Mouse (Mus musculus): Measurements from ENCODE around the gene Ccdc66. TPM values are rescaled to one million over a fixed set of nuclear protein-coding genes. Genes with fewer than 3 reads are reported as not detected.

The Ccdc66 gene
- polyA plus RNA-seq (2015; fragmentation: Nextera tagmentation; extraction: Ambion mirVana): 11.6 and 14.2 TPM in 2 replicates

DNA sequence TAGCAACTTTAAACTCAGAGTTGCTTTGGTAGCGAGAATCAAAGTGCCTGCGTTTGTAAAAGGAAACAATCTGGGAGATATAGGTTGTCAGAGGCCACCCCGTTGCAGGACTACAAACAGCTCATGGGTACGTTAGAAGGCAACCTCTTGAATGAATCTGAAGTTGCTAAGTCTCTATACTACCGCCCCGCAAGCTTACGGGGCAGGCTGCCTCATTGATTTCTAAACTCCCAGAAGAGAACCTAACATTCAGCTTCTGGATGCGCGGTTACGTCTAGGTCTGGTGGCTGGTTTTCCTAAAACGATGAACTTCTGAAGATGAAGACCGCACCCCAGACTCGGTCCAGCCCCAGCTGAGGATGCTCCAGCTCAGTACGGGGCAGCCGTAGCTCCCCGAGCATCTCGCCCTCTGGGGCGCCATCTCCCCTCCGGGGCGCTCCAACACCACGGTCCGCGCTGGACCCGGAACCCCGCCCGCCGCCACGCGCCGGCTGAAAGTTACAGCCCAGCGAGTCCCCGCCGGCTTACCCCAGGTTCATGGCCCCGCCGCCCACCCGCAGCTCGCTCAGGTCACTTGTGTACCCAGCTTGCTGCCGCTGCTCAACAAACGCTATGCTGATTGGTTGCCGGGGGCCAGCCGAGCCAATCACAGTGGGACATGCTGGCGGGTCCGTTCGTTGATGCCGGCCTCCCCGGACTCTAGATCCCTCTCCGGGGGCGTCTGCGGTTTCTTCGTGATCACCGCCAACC, at the start of gene Ccdc66:
TSS of gene Ccdc66 (minus strand) at position 567 of the 750 bp plus-strand sequence.
- Histone ChIP-seq H3K27me3 (no peaks in the 10 kb centered on the region), H3K4me1 (replicated peaks) (peaks cover 17% of the 10 kb centered on the region), H3K9me3 (no peaks in the 10 kb centered on the region), H3K27ac (replicated peaks) (peak within 1 kb of the TSS; percentile 78), H3K36me3 (peaks cover 11% of the 10 kb centered on the region), H3K4me3 (peak within 1 kb of the TSS; percentile 87), H3K4me2 (peak within 1 kb of the TSS; percentile 75), H3K9ac (peak within 1 kb of the TSS; percentile 84)
- under 1% methylated on average over 51 of the region's 51 CpGs for WGBS
- ATAC-seq (ENCODE audit: low read depth): peak; percentile 96

DNA sequence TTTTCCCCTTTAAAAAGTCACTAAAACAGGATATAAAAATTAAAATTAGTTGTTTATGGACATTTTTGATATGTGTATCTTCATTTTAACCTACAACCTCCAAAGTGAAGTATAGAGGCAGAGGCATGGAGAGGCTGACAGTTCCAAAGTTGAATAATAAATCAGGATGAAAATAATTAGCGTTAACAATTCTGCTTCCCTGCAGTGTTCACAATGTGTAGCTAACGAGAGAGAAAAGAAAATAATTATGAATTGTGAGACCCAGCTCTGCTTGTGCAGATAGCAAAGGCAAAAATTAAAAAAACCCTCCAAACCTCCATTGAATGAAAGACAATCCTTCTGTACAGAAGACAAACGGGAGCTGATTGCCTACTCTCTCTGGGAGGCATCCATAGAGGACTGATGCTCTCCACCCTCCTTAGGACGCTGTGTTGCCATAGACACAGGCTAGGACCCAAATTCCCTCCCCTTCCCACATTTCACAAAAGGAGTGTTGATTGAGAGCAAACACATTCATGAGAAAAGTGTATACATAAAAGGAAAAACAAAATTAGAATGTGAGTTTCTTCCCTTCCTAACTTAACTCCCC, 35.7 kb upstream of the Ccdc66 start:
- Histone ChIP-seq H3K4me1 (replicated peaks) (no peaks in the 10 kb centered on the region), H3K36me3 (no peaks in the 10 kb centered on the region), H3K9ac (no peak overlapping the region), H3K4me3 (no peak overlapping the region), H3K27me3 (no peaks in the 10 kb centered on the region), H3K9me3 (no peaks in the 10 kb centered on the region), H3K27ac (replicated peaks) (no peak overlapping the region), H3K4me2 (no peak overlapping the region)
- ATAC-seq (ENCODE audit: low read depth): no peak
- WGBS: 63% methylated on average over 4 of the region's 4 CpGs

DNA sequence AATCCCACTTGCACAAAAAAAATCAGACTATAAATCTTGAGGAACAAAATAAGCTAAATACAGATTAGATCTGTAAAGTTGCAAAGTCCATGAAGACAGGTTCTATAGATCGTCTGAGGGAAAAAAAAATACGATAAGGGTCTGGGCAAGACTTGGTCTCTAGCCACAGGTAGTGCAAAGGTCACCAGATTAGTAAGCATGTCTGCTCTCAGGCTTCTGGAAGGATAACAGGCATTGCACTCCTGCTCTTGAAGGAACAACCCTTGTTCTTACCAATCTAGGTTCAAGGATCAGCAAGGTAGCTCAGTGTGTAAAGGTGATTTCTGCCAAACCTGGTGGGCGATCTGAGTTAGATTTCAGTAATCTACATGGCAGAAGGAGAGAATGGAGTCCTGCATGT, 28.2 kb upstream of the Ccdc66 start:
- Histone ChIP-seq H3K27ac (replicated peaks) (no peak overlapping the region), H3K4me1 (replicated peaks) (no peaks in the 10 kb centered on the region), H3K36me3 (no peaks in the 10 kb centered on the region), H3K27me3 (no peaks in the 10 kb centered on the region), H3K9me3 (no peaks in the 10 kb centered on the region), H3K4me3 (no peak overlapping the region), H3K4me2 (no peak overlapping the region), H3K9ac (no peak overlapping the region)
- no peak for ATAC-seq (ENCODE audit: low read depth)
- 79% methylated on average over 3 of the region's 3 CpGs for WGBS

DNA sequence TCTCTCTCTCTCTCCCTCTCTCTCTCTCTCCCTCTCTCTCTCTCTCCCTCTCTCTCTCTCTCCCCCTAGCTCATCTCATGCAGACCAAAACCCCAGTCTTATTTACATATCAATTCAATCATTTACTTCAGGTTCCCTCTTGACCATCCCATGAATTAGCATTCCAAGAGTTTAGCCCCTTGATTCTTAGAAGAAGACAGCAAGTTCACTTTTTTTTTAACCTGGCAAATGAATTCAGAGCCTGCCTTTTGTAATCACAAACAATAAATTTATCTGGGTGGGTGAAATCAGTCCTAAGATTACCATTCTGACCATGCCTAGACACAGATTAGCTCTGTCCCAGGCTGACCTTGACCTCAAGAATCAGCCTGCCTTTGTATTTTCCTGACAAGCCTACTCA, 16.3 kb upstream of the Ccdc66 start:
- Histone ChIP-seq H3K4me1 (replicated peaks) (no peaks in the 10 kb centered on the region), H3K9me3 (peaks cover 4% of the 10 kb centered on the region; the same call in 1 of the 2 replicates), H3K27ac (replicated peaks) (no peak overlapping the region), H3K36me3 (no peaks in the 10 kb centered on the region), H3K4me3 (no peak overlapping the region), H3K4me2 (no peak overlapping the region), H3K9ac (no peak overlapping the region), H3K27me3 (no peaks in the 10 kb centered on the region)
- no peak for ATAC-seq (ENCODE audit: low read depth)

DNA sequence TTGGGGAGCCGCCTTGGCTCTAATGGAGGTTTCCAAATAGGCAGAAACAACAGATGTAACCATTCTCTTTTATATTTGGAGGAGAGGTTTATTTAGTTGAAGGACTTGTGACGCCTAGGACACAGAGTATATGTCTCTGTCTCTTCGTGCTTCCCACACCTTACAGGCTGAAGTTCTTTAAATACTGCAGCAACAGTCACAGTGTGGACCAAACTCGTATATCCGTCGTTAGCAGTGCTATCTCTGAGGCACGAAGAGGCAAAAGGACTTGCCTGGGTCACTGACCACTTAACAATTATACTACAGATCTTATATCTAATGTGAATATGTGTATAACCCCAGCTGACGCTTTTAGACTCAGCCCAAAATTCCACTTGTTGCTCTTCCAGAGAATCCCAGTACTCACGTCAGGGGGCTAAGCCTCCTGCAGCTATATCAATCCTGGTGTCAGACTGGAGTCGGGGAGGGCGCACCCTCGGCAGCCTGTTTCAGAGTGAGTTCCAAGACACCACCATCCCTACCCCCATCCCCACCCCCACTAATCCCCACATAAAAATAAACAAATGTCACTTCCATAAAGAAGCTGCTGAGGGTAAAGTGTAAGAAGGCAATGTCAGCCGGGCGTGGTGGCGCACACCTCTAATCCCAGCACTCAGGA, 513 bp upstream of the Ccdc66 start:
- H3K27ac ChIP-seq (replicated peaks): peak overlapping the region; percentile 64
- H3K27me3 ChIP-seq: no peaks in the 10 kb centered on the region
- H3K4me1 ChIP-seq (replicated peaks): peaks cover 17% of the 10 kb centered on the region
- H3K4me3 ChIP-seq: peak overlapping the region; percentile 87
- peak overlapping the region; percentile 84 for H3K9ac ChIP-seq
- H3K36me3 ChIP-seq: peaks cover 9% of the 10 kb centered on the region; the same call in 1 of the 2 replicates
- no peaks in the 10 kb centered on the region for H3K9me3 ChIP-seq
- 34% methylated on average over 15 of the region's 15 CpGs for WGBS
- ATAC-seq (ENCODE audit: low read depth): peak; percentile 80
- H3K4me2 ChIP-seq: peak overlapping the region; percentile 75

DNA sequence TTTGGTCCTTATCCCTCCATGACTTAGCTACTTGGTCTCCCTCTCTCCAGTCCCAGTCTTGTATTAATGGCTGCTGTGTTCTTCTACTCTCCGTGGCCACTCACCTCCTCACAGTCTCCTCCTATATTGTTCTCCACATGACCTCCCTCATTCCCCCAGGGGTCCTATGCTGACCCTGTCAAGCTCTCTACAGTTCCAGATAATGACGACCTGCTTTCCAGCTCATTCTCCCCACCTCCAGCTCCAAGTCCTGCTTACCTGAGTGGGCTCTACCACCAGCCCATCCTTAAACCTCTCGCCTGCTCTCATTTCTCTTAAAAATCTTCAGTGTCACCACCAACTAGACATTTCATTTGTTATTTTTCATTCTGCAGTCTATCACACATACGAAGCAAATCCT, 7.2 kb downstream of the Ccdc66 start:
- H3K36me3 ChIP-seq: peaks cover 45% of the 10 kb centered on the region
- H3K9ac ChIP-seq: no peak overlapping the region
- no peak for ATAC-seq (ENCODE audit: low read depth)
- H3K27ac ChIP-seq (replicated peaks): no peak overlapping the region
- no peaks in the 10 kb centered on the region for H3K4me1 ChIP-seq (replicated peaks)
- 83% methylated on average over 4 of the region's 4 CpGs for WGBS
- H3K9me3 ChIP-seq: no peaks in the 10 kb centered on the region
- no peak overlapping the region for H3K4me3 ChIP-seq
- H3K4me2 ChIP-seq: no peak overlapping the region
- no peaks in the 10 kb centered on the region for H3K27me3 ChIP-seq

DNA sequence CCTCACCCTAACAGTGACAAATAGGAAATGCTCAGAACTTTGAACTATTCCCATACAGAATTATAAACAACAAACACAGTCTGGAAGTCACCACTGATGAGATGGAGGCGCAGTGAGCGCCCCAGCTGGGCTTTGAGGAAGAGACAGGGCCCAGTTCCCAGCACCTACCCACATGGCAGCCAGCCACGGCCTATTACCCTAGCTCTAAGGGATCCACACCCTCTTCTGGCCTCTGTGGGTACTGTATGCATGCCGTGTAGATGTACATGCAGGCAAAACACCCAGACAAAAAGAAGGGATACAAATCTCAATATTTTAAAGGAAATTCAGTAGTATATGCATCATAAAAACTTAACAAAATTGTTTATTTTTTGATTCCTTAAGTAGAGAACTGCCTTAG, 14.7 kb downstream of the Ccdc66 start:
- Histone ChIP-seq H3K36me3 (peaks cover 80% of the 10 kb centered on the region), H3K4me3 (no peak overlapping the region), H3K4me2 (no peak overlapping the region), H3K4me1 (replicated peaks) (no peaks in the 10 kb centered on the region), H3K27ac (replicated peaks) (no peak overlapping the region), H3K27me3 (no peaks in the 10 kb centered on the region), H3K9ac (no peak overlapping the region), H3K9me3 (no peaks in the 10 kb centered on the region)
- no peak for ATAC-seq (ENCODE audit: low read depth)
- WGBS: 95% methylated on average over 4 of the region's 4 CpGs

DNA sequence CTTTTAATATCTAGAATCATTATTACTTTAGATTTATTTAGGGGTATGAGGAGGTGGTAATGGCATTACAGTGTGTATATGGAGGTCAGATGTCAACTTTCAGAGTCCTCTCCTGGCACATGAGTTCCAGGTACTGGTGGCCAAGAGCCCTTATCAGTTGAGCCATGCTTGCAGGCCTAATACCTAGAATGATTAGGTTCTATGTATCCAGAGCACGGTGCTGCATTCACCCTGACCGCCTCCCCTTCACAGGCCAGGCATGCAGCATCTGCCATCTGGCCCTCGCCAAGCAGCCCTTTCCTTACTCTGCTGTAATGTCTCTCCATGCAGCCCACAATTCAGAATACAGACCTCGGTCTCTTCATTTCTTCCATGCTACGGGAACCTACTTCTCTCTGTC, 16.9 kb downstream of the Ccdc66 start:
- H3K36me3 ChIP-seq: peaks cover 87% of the 10 kb centered on the region
- no peaks in the 10 kb centered on the region for H3K9me3 ChIP-seq
- no peak overlapping the region for H3K4me3 ChIP-seq
- no peaks in the 10 kb centered on the region for H3K27me3 ChIP-seq
- 94% methylated on average over 5 of the region's 5 CpGs for WGBS
- H3K4me2 ChIP-seq: no peak overlapping the region
- no peaks in the 10 kb centered on the region for H3K4me1 ChIP-seq (replicated peaks)
- 0 out of 2 replicates have a peak overlapping the region, but pooled peaks have one; percentile 3 for H3K27ac ChIP-seq (replicated peaks)
- no peak overlapping the region for H3K9ac ChIP-seq
- no peak for ATAC-seq (ENCODE audit: low read depth)

DNA sequence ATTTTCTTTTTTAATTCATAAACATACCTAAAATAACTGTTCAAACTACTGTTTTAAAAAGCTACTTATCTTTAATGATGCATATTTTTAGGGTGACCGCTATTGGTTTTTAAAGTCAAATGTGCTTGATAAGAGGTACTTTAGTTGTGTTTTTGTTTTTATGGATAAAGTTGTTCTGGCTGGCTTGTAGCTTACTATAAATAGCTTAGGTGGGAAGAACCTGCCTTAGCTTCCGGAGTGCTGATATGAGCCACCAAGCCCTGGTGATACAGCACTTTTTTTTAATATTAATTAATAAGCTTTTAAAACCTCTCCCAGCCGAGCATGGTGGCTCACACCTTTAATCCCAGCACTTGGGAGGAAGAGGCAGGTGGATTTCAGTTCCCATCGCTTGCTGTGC, 61.3 kb downstream of the Ccdc66 start:
- no peaks in the 10 kb centered on the region for H3K4me1 ChIP-seq (replicated peaks)
- no peak overlapping the region for H3K27ac ChIP-seq (replicated peaks)
- H3K27me3 ChIP-seq: no peaks in the 10 kb centered on the region
- H3K36me3 ChIP-seq: peaks cover 54% of the 10 kb centered on the region
- 84% methylated on average over 4 of the region's 4 CpGs for WGBS
- H3K9ac ChIP-seq: no peak overlapping the region
- no peak for ATAC-seq (ENCODE audit: low read depth)
- no peaks in the 10 kb centered on the region for H3K9me3 ChIP-seq
- H3K4me2 ChIP-seq: no peak overlapping the region
- no peak overlapping the region for H3K4me3 ChIP-seq

DNA sequence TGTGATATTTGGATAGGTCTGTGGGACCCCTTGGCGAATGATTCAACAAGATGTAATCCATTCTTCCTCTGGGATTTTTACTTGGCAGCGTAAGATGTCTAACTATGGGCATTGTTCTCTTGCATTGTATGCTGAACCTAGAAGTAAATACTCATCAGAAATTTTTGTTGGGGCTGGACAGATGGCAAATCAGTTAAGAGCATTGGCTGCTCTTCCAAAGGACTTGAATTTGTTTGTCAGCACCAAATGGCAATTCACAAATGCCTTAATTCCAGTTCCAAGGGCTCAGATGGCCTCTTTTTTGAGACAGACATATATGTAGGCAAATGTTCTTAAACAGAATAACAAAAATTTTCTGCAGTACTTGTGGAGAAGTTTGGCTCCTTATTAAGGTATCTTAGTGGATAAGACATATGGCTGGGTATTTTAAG, 63.4 kb downstream of the Ccdc66 start:
- WGBS: 82% methylated on average over 2 of the region's 2 CpGs
- Histone ChIP-seq H3K4me3 (no peak overlapping the region), H3K36me3 (peaks cover 56% of the 10 kb centered on the region), H3K27me3 (no peaks in the 10 kb centered on the region), H3K4me1 (replicated peaks) (no peaks in the 10 kb centered on the region), H3K9me3 (no peaks in the 10 kb centered on the region), H3K27ac (replicated peaks) (no peak overlapping the region), H3K9ac (no peak overlapping the region), H3K4me2 (no peak overlapping the region)
- no peak for ATAC-seq (ENCODE audit: low read depth)

DNA sequence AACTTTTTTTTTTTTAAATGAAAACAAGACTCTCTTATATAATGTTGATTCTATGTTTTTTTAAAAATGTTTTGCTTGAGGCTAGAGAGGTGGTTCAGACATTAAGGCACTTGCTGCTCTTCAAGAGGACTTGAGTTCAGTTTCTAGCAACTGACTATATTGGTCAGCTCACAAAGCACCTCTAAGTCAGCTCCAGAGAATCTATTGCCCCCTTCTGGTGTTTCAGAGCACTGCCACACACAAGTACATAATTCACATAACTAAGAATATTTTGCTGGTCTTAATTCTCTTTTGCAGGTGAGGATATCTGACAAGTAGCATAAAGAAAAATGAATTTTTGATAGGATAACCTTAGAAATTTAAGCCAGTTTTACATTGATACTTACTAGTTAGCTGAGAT, 67.3 kb downstream of the Ccdc66 start:
- Histone ChIP-seq H3K27ac (replicated peaks) (no peak overlapping the region), H3K27me3 (no peaks in the 10 kb centered on the region), H3K9me3 (no peaks in the 10 kb centered on the region), H3K4me3 (no peak overlapping the region), H3K9ac (no peak overlapping the region), H3K4me1 (replicated peaks) (no peaks in the 10 kb centered on the region), H3K36me3 (peaks cover 38% of the 10 kb centered on the region), H3K4me2 (no peak overlapping the region)
- no peak for ATAC-seq (ENCODE audit: low read depth)

DNA sequence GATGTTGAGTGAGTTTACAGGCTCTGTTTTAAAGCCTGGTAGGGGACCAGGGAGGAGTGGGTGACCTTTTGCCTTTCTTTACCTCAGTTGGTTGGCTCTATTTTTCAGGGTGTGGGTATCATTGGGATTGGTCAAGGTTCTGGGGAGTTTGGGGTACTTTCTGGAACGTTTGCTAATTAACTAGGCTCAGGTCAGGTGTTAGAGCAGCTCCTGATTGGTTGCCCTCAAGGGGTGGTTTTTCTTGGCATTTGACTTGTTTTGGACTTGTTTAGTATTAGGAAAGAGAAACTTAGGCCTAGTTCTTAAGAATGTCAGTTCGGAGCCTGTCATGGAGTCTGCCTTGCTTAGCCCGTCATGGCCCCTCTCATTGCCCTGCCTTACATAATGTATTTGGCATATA, 71.4 kb downstream of the Ccdc66 start:
- Histone ChIP-seq H3K4me2 (no peak overlapping the region), H3K27me3 (no peaks in the 10 kb centered on the region), H3K27ac (replicated peaks) (no peak overlapping the region), H3K9me3 (peaks cover 5% of the 10 kb centered on the region), H3K9ac (no peak overlapping the region), H3K4me1 (replicated peaks) (no peaks in the 10 kb centered on the region), H3K36me3 (peaks cover 26% of the 10 kb centered on the region), H3K4me3 (no peak overlapping the region)
- 92% methylated on average over 3 of the region's 3 CpGs for WGBS
- no peak for ATAC-seq (ENCODE audit: low read depth)
